Mouse (Mus musculus): ENCODE measurements around the gene Gm6377. TPM values are rescaled to one million over a fixed set of nuclear protein-coding genes. Genes with fewer than 3 reads are reported as not detected.

The Gm6377 gene
- polyA plus RNA-seq, 1 experiment from 2014 or later: not detected

GRCm38 (mm10) chrX:109238163-109238562, 41.6 kb downstream of the Gm6377 start:
- Histone ChIP-seq H3K4me1 (ENCODE audit: control insufficient read depth in 2 of 2, insufficient read depth in 2 of 2, low read length in 2 of 2) (no peaks in the 10 kb centered on the region), H3K4me2 (ENCODE audit: low read length) (no peak overlapping the region), H3K27ac (replicated peaks in 1 of 2; ENCODE audit: control insufficient read depth in 1 of 2, insufficient read depth in 1 of 2, low read depth in 2 of 2, low read length in 2 of 2) (no peak overlapping the region), H3K36me3 (ENCODE audit: control insufficient read depth, insufficient read depth, low read length) (no peaks in the 10 kb centered on the region), H3K4me3 (ENCODE audit: control insufficient read depth in 1 of 2, insufficient read depth in 1 of 2, low read depth in 1 of 2, low read length in 2 of 2) (no peak overlapping the region), H3K9ac (ENCODE audit: low read length) (no peak overlapping the region), H3K27me3 (ENCODE audit: control insufficient read depth, insufficient read depth, low read length) (no peaks in the 10 kb centered on the region), H3K9me3 (ENCODE audit: control insufficient read depth, low read length) (no peaks in the 10 kb centered on the region)
- ATAC-seq (ENCODE audit: insufficient number of reproducible peaks, insufficient read depth, low FRiP score, low read depth): no peak

Other genes starting within 250 kb of the Gm6377 start
- 19.8 and 20.8 TPM in 2 replicates for gene Hmgn5, start 183.4 kb upstream of the Gm6377 start, polyA plus RNA-seq (2014; fragmentation: Nextera tagmentation; extraction: Ambion mirVana)
- gene Sh3bgrl, start 101.4 kb upstream of the Gm6377 start, polyA plus RNA-seq (2014; fragmentation: Nextera tagmentation; extraction: Ambion mirVana): 88.6 and 94.6 TPM in 2 replicates